Mouse (Mus musculus) frontal cortex, adult 2 months (tissue): ENCODE data around the gene Camsap2. TPM values are rescaled to one million over a fixed set of nuclear protein-coding genes. Genes with fewer than 3 reads are reported as not detected.

Source experiments
- DNase-seq, 2 experiments: peaks; one replicate each; pipeline ENCODE4 v3.0.0; 2022; ENCODE audit warnings: low spot score in 1 of 2; ENCODE audit errors: extremely low spot score in 1 of 2
- polyA plus RNA-seq: library from polyadenylated mRNA; depleted of rRNA; stranded (reverse); fragments of >200 nt; gene quantifications from 2 replicates; pipeline ENCODE4 v1.2.3, GENCODE M21; 2012; rRNA removed

Camsap2 gene
- polyA plus RNA-seq, 1 experiment: 53.6 TPM

GRCm38 (mm10) chr1:136228328-136229039, 117.4 kb downstream of the Camsap2 start:
- DNase-seq: no peak

- no peak for DNase-seq
Observed at GRCm38 (mm10) chr1:136227870-136228269, 118.0 kb downstream of the Camsap2 start.

GRCm38 (mm10) chr1:136226626-136227025, 119.3 kb downstream of the Camsap2 start:
- DNase-seq: no peak

GRCm38 (mm10) chr1:136225846-136226245, 120.1 kb downstream of the Camsap2 start:
- no peak for DNase-seq

GRCm38 (mm10) chr1:136223758-136224342, 122.1 kb downstream of the Camsap2 start:
- DNase-seq: no peak

GRCm38 (mm10) chr1:136222386-136222785, 123.5 kb downstream of the Camsap2 start:
- no peak for DNase-seq

- DNase-seq: no peak
Observed at GRCm38 (mm10) chr1:136220037-136220871, 125.7 kb downstream of the Camsap2 start.

Other genes with a start within 250 kb of the Camsap2 start
- gene Kif21b, start 214.7 kb downstream of the Camsap2 start, polyA plus RNA-seq: 42.1 and 45.8 TPM in 2 replicates
- gene Mroh3, start 133.3 kb downstream of the Camsap2 start, polyA plus RNA-seq: 0.63 and 0.88 TPM in 2 replicates
- 2.8 and 3.3 TPM in 2 replicates for gene Inava, start 111.8 kb downstream of the Camsap2 start, polyA plus RNA-seq
- 5.4 and 6.5 TPM in 2 replicates for gene Gpr25, start 85.2 kb downstream of the Camsap2 start, polyA plus RNA-seq
- gene Ddx59, start 69.2 kb upstream of the Camsap2 start, polyA plus RNA-seq: 6.6 and 7.8 TPM in 2 replicates
- gene Kif14, start 120.2 kb upstream of the Camsap2 start, polyA plus RNA-seq: 0.25 and 0.30 TPM in 2 replicates